Comparison of ENCODE assay signal across 8 mouse cellular contexts in the genomic region with DNA sequence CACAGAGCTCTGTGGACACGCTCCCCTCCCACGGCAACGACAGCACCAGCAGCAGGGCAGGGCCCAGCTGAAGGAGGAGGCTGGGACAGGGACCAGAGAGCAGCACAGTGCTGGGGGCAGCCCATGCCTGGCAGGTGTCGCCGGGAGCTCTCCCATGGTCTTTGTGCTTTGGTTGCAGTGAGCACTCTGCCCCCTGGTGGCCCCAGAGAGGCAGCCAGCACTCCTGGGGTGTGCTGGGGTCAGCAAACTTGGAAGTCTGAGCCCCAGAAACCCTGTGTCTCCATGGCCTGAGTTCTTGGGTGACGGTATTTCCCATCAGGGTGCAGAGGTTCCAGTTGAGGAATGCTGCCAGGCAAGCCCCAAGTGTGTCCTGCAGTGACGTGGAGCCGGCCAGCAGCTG. TPM values are rescaled to one million over a fixed set of nuclear protein-coding genes. Genes with fewer than 3 reads are reported as not detected.
DNase-seq lines count a peak whose midpoint lies in the region; ATAC-seq and TF ChIP-seq lines count a peak whose summit lies in the region.

No protein-coding gene starts in this region.

- WGBS in intestine, embryonic 15.5 days = 33% methylated on average over 8 of the region's 8 CpGs
- WGBS in liver, embryonic 13.5 days (ENCODE audit: insufficient replicate concordance) = 41% methylated on average over 8 of the region's 8 CpGs

- no peaks in the 10 kb centered on the region for H3K79me2 ChIP-seq in myocyte (ENCODE audit: control insufficient read depth, insufficient read depth)

- no peaks in the 10 kb centered on the region for H3K9me3 ChIP-seq in intestine, embryonic 15.5 days
- no peaks in the 10 kb centered on the region for H3K9me3 ChIP-seq in liver, embryonic 13.5 days (replicated peaks)

- H3K4me1 ChIP-seq in intestine, embryonic 15.5 days (replicated peaks) = 0 out of 2 replicates have a peak, but pooled peaks cover 5% of the 10 kb centered on the region
- no peaks in the 10 kb centered on the region for H3K4me1 ChIP-seq in liver, embryonic 13.5 days (replicated peaks)

- no peak for TF ChIP-seq POLR2A in myocyte (IDR thresholded peaks at IDR 0.05; ENCODE audit: insufficient read length, low read depth)

- no peaks in the 10 kb centered on the region for H3K27me3 ChIP-seq in intestine, embryonic 15.5 days (replicated peaks)
- no peaks in the 10 kb centered on the region for H3K27me3 ChIP-seq in liver, embryonic 13.5 days
- H3K27me3 ChIP-seq in myocyte (ENCODE audit: control insufficient read depth, insufficient read depth, insufficient read length) = no peaks in the 10 kb centered on the region

- H3K4me2 ChIP-seq in intestine, embryonic 15.5 days (replicated peaks) = no peak overlapping the region
- H3K4me2 ChIP-seq in liver, embryonic 13.5 days = no peak overlapping the region
- no peak overlapping the region for H3K4me2 ChIP-seq in myocyte (ENCODE audit: low read depth)

- peaks cover 19% of the 10 kb centered on the region for H3K36me3 ChIP-seq in intestine, embryonic 15.5 days
- H3K36me3 ChIP-seq in liver, embryonic 13.5 days = peaks cover 23% of the 10 kb centered on the region
- H3K36me3 ChIP-seq in myocyte (ENCODE audit: control insufficient read depth, insufficient read depth) = no peaks in the 10 kb centered on the region

- no peak overlapping the region for H3ac ChIP-seq in myocyte (ENCODE audit: control insufficient read depth, insufficient read length)

- peak; percentile 71 for DNase-seq in layer of hippocampus, adult 11-12 months (ENCODE audit: low spot score)
- DNase-seq in layer of hippocampus, postnatal 14 days (ENCODE audit: low spot score in 2 of 2) = no peak
- peak; percentile 61 for DNase-seq in brain, adult 2 months (ENCODE audit: low read depth, low spot score)
- peak; percentile 70 to 72 for DNase-seq in gastrocnemius, adult 8-10 months (ENCODE audit: low spot score in 2 of 2)
- no peak for DNase-seq in liver, embryonic 13.5 days
- peak; percentile 48 to 53 for DNase-seq in thymus, adult 18-20 months

- peak; percentile 80 for ATAC-seq in intestine, embryonic 15.5 days
- ATAC-seq in liver, embryonic 13.5 days (ENCODE audit: low read depth) = peak; percentile 49

- no peak overlapping the region for H3K9ac ChIP-seq in intestine, embryonic 15.5 days
- no peak overlapping the region for H3K9ac ChIP-seq in liver, embryonic 13.5 days

- no peak overlapping the region for H3K27ac ChIP-seq in intestine, embryonic 15.5 days
- no peak overlapping the region for H3K27ac ChIP-seq in liver, embryonic 13.5 days

- no peak overlapping the region for H3K4me3 ChIP-seq in intestine, embryonic 15.5 days (replicated peaks)
- no peak overlapping the region for H3K4me3 ChIP-seq in liver, embryonic 13.5 days (replicated peaks)
- no peak overlapping the region for H3K4me3 ChIP-seq in myocyte

TF ChIP-seq in myocyte, 11 proteins besides CTCF, POLR2A, EP300 and RAD21:
- TF ChIP-seq USF1 (IDR thresholded peaks at IDR 0.05; ENCODE audit: low read depth) (no peak), MYOG (IDR thresholded peaks at IDR 0.05; ENCODE audit: control insufficient read depth in 1 of 3, insufficient read depth in 1 of 3, insufficient read length in 2 of 3, low read depth in 2 of 3) (peak in 2 of 3 experiments; percentile 31 to 45), TCF12 (IDR thresholded peaks at IDR 0.05; ENCODE audit: insufficient read depth, poor library complexity, severe bottlenecking) (no peak), CEBPB (IDR thresholded peaks at IDR 0.05; ENCODE audit: insufficient read depth, poor library complexity, severe bottlenecking) (no peak), SRF (IDR thresholded peaks at IDR 0.05; ENCODE audit: control insufficient read depth, insufficient read length, low read depth) (no peak), POLR2AphosphoS2 (IDR thresholded peaks at IDR 0.05; ENCODE audit: insufficient read length, low read depth) (no peak), REST (IDR thresholded peaks at IDR 0.05; ENCODE audit: insufficient read depth, insufficient read length) (no peak), MAX (IDR thresholded peaks at IDR 0.05; ENCODE audit: low read depth) (no peak), MYOD1 (IDR thresholded peaks at IDR 0.05; ENCODE audit: control insufficient read depth in 1 of 3, insufficient read length in 2 of 3, low read depth in 2 of 3) (peak in 2 of 3 experiments; percentile 16 to 67), TCF3 (IDR thresholded peaks at IDR 0.05; ENCODE audit: insufficient read length, low read depth) (no peak), E2F4 (IDR thresholded peaks at IDR 0.05; ENCODE audit: insufficient read depth) (no peak)

RNA-seq across cellular contexts. Expression of a gene that starts 8.3 kb away (rescaled TPM):
- total RNA-seq in layer of hippocampus, postnatal 14 days (2021) = under 1 TPM; 0.48 to 0.67 TPM
- total RNA-seq in gastrocnemius, adult 8-10 months (2022) = under 1 TPM in 3 of 4 experiments, not detected in 1; 0.21 to 0.54 (median 0.29) TPM
- polyA plus RNA-seq in intestine, embryonic 15.5 days (2015; fragmentation: Nextera tagmentation; extraction: Ambion mirVana) = 0.18 TPM in 1 of 2 replicates, not detected in the other
- not detected in 2 replicates for polyA plus RNA-seq in liver, embryonic 13.5 days (2015; fragmentation: Nextera tagmentation; extraction: Ambion mirVana)
- polyA plus RNA-seq in myocyte (2012; fragmentation: generic; extraction: Trizol) = 1.1 TPM

RNA-seq across cellular contexts. Expression of a gene that starts 8.9 kb away (rescaled TPM):
- total RNA-seq in layer of hippocampus, postnatal 14 days (2021) = 10 to 100 TPM; 31.9 to 38.1 TPM
- 10 to 100 TPM; 11.5 to 13.5 (median 13.3) TPM for total RNA-seq in gastrocnemius, adult 8-10 months (2022)
- 24.2 and 29.4 TPM in 2 replicates for polyA plus RNA-seq in intestine, embryonic 15.5 days (2015; fragmentation: Nextera tagmentation; extraction: Ambion mirVana)
- 7.8 and 8.7 TPM in 2 replicates for polyA plus RNA-seq in liver, embryonic 13.5 days (2015; fragmentation: Nextera tagmentation; extraction: Ambion mirVana)
- 12.3 TPM for polyA plus RNA-seq in myocyte (2012; fragmentation: generic; extraction: Trizol)

RNA-seq across cellular contexts. Expression of a gene that starts 21.3 kb away (rescaled TPM):
- total RNA-seq in layer of hippocampus, postnatal 14 days (2021) = 1,000 to 10,000 TPM; 1,835 to 1,925 TPM
- 100 to 1,000 TPM; 131 to 185 (median 162) TPM for total RNA-seq in gastrocnemius, adult 8-10 months (2022)
- polyA plus RNA-seq in intestine, embryonic 15.5 days (2015; fragmentation: Nextera tagmentation; extraction: Ambion mirVana) = 2,607 and 2,658 TPM in 2 replicates
- polyA plus RNA-seq in liver, embryonic 13.5 days (2015; fragmentation: Nextera tagmentation; extraction: Ambion mirVana) = 712 and 750 TPM in 2 replicates
- 2,358 TPM for polyA plus RNA-seq in myocyte (2012; fragmentation: generic; extraction: Trizol)

Comparison
In these comparisons a context has a peak if more than half of its experiments do, and no peak if none do; other contexts are left out.
1. DNase-seq: peak in layer of hippocampus, adult 11-12 months (single experiment), brain, adult 2 months (single experiment), gastrocnemius, adult 8-10 months (2 of 2) and thymus, adult 18-20 months (2 of 2); none in layer of hippocampus, postnatal 14 days (0 of 2) and liver, embryonic 13.5 days (single experiment).